In the genomic region with DNA sequence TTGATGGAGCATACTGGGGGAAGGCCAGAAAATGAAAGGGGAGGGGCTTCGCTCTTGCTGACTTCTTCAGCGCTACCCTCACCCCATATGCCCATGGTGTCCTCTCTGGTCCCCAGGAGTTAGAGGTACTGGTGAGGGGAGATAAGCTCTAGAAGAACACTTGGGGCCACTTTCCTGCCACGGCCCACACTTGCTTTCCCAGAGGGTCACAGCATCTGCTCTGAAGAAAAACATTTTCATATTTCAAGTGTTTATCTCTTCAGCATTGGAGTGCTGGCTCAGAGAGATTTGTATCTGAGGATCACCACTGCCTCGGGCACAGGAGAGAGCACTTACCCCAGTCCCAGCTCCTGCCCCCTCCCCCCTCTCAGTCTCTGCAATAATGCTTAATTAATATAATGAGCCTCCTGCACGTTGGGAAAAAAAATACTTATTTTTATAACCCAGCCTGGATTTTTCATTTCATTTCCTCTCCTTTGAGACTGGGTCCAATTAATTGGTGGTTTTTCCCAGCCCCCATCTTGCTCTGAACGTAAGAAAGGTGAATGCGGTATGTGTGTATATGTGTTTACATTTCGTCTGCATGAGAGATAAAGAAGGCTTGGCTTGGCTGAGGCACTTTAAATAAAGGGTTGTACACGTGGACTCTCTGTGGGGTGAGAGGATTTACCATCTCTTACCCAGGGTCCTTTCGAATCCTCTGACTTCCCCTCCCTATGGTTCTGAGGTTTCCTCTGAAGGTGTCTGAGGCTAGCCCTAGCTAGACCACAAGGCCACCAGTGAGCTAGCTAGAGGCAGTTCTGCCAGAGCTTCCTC, we compare ENCODE assay signal across 17 mouse cellular contexts.
DNase-seq lines count a peak whose midpoint lies in the region; ATAC-seq and TF ChIP-seq lines count a peak whose summit lies in the region.
"Had no signal": no experiment of that assay in that cellular context is flagged by ENCODE, and none has a peak within 500 bp of the region (broad histone marks: within the 10 kb centered on the region; RNA-seq: fewer than 3 reads in every experiment).

No protein-coding gene starts in this region.

- H3K27me3 ChIP-seq in liver, embryonic 16.5 days (ENCODE audit: control insufficient read depth, insufficient read depth, low read depth, low read length), result no peaks in the 10 kb centered on the region
- no peaks in the 10 kb centered on the region for H3K27me3 ChIP-seq in stomach, embryonic 15.5 days (replicated peaks)
- H3K27me3 ChIP-seq in forebrain, postnatal 0 days (ENCODE audit: insufficient read depth, low read length), result no peaks in the 10 kb centered on the region
- no peaks in the 10 kb centered on the region for H3K27me3 ChIP-seq in embryonic facial prominence, embryonic 10.5 days (replicated peaks; ENCODE audit: low read depth, poor library complexity, severe bottlenecking)
- H3K27me3 ChIP-seq in hindbrain, postnatal 0 days (ENCODE audit: insufficient read depth, low read length), result no peaks in the 10 kb centered on the region
- H3K27me3 ChIP-seq: midbrain, embryonic 15.5 days; neural tube, embryonic 15.5 days had no signal

- peaks cover 16% of the 10 kb centered on the region for H3K4me1 ChIP-seq in liver, embryonic 16.5 days (ENCODE audit: control insufficient read depth, low read depth, low read length)
- H3K4me1 ChIP-seq in stomach, embryonic 15.5 days, result peaks cover 12% of the 10 kb centered on the region; the same call in 1 of the 2 replicates
- 0 out of 2 replicates have a peak, but pooled peaks cover 5% of the 10 kb centered on the region for H3K4me1 ChIP-seq in forebrain, postnatal 0 days (ENCODE audit: insufficient read depth)
- H3K4me1 ChIP-seq in embryonic facial prominence, embryonic 10.5 days, result peaks cover 58% of the 10 kb centered on the region
- H3K4me1 ChIP-seq in hindbrain, postnatal 0 days (ENCODE audit: insufficient read depth, low read length), result peaks cover 2% of the 10 kb centered on the region; the same call in 1 of the 2 replicates
- H3K4me1 ChIP-seq: midbrain, embryonic 15.5 days had no signal

- no peak for DNase-seq in layer of hippocampus, adult 2 months (ENCODE audit: low spot score in 2 of 2)
- DNase-seq in layer of hippocampus, adult 11-12 months (ENCODE audit: low spot score), result no peak
- no peak for DNase-seq in forebrain, postnatal 0 days
- DNase-seq in embryonic facial prominence, embryonic 10.5 days (ENCODE audit: low spot score), result no peak
- no peak for DNase-seq in hindbrain, postnatal 0 days (ENCODE audit: low spot score)
- DNase-seq: cerebellum, adult 9-10 months; heart, adult 2 months; heart, postnatal 14 days; kidney, postnatal 14 days; lung, postnatal 14 days; right cerebral cortex, adult 18-20 months had no signal

- H3K36me3 ChIP-seq in liver, embryonic 16.5 days (ENCODE audit: control insufficient read depth, insufficient read depth), result no peaks in the 10 kb centered on the region
- peaks cover 7% of the 10 kb centered on the region for H3K36me3 ChIP-seq in stomach, embryonic 15.5 days
- peaks cover 6% of the 10 kb centered on the region; the same call in 1 of the 2 replicates for H3K36me3 ChIP-seq in forebrain, postnatal 0 days (ENCODE audit: insufficient read depth)
- H3K36me3 ChIP-seq in embryonic facial prominence, embryonic 10.5 days (replicated peaks), result peaks cover 56% of the 10 kb centered on the region
- H3K36me3 ChIP-seq in hindbrain, postnatal 0 days (ENCODE audit: insufficient read depth, low read length), result no peaks in the 10 kb centered on the region

- H3K9me3 ChIP-seq in liver, embryonic 16.5 days (replicated peaks; ENCODE audit: control insufficient read depth, low read length), result no peaks in the 10 kb centered on the region
- no peaks in the 10 kb centered on the region for H3K9me3 ChIP-seq in stomach, embryonic 15.5 days
- H3K9me3 ChIP-seq in forebrain, postnatal 0 days (ENCODE audit: low read length), result no peaks in the 10 kb centered on the region
- no peaks in the 10 kb centered on the region for H3K9me3 ChIP-seq in embryonic facial prominence, embryonic 10.5 days
- H3K9me3 ChIP-seq in hindbrain, postnatal 0 days (ENCODE audit: low read length), result no peaks in the 10 kb centered on the region
- H3K9me3 ChIP-seq: midbrain, embryonic 15.5 days; neural tube, embryonic 15.5 days had no signal

- peak; percentile 59 for ATAC-seq in granulocyte monocyte progenitor cell, adult 5-6 weeks (replicated peaks; ENCODE audit: poor library complexity, severe bottlenecking)
- ATAC-seq in liver, embryonic 16.5 days (ENCODE audit: low read depth), result peak; percentile 86
- peak; percentile 53; the same call in 1 of the 2 replicates for ATAC-seq in stomach, embryonic 15.5 days (ENCODE audit: insufficient read depth, low FRiP score, low read depth)
- ATAC-seq in forebrain, postnatal 0 days, result no peak
- ATAC-seq in hindbrain, postnatal 0 days, result no peak
- ATAC-seq: inflammation-experienced regulatory T-cells, adult 6 months; midbrain, embryonic 15.5 days had no signal

- no peak for TF ChIP-seq CTCF in layer of hippocampus, adult 2 months (conservative IDR thresholded peaks at IDR 0.05)
- no peak for TF ChIP-seq CTCF in forebrain, postnatal 0 days (IDR thresholded peaks at IDR 0.05; ENCODE audit: low read depth)
- no peak for TF ChIP-seq CTCF in hindbrain, postnatal 0 days (IDR thresholded peaks at IDR 0.05; ENCODE audit: low read depth)

- WGBS in liver, embryonic 16.5 days (ENCODE audit: insufficient replicate concordance), result 25% methylated on average over 10 of the region's 10 CpGs
- 49% methylated on average over 10 of the region's 10 CpGs for WGBS in stomach, embryonic 15.5 days
- 62% methylated on average over 10 of the region's 10 CpGs for WGBS in forebrain, postnatal 0 days
- 72% methylated on average over 10 of the region's 10 CpGs for WGBS in embryonic facial prominence, embryonic 10.5 days
- 71% methylated on average over 10 of the region's 10 CpGs for WGBS in hindbrain, postnatal 0 days

- no peak overlapping the region for H3K4me3 ChIP-seq in layer of hippocampus, adult 2 months
- H3K4me3 ChIP-seq in liver, embryonic 16.5 days (ENCODE audit: low read depth, low read length), result no peak overlapping the region
- no peak overlapping the region for H3K4me3 ChIP-seq in stomach, embryonic 15.5 days (replicated peaks)
- no peak overlapping the region for H3K4me3 ChIP-seq in forebrain, postnatal 0 days (ENCODE audit: low read depth, low read length)
- no peak overlapping the region for H3K4me3 ChIP-seq in embryonic facial prominence, embryonic 10.5 days
- no peak overlapping the region for H3K4me3 ChIP-seq in hindbrain, postnatal 0 days (ENCODE audit: low read length)
- H3K4me3 ChIP-seq: heart, adult 2 months; midbrain, embryonic 15.5 days; neural tube, embryonic 15.5 days had no signal

- no peak overlapping the region for H3K9ac ChIP-seq in liver, embryonic 16.5 days (ENCODE audit: low read depth, low read length)
- H3K9ac ChIP-seq in stomach, embryonic 15.5 days, result no peak overlapping the region
- H3K9ac ChIP-seq in forebrain, postnatal 0 days, result no peak overlapping the region
- no peak overlapping the region for H3K9ac ChIP-seq in hindbrain, postnatal 0 days (replicated peaks; ENCODE audit: low read length)
- H3K9ac ChIP-seq: midbrain, embryonic 15.5 days; neural tube, embryonic 15.5 days had no signal

- no peak overlapping the region for H3K4me2 ChIP-seq in liver, embryonic 16.5 days (ENCODE audit: low read depth, low read length)
- H3K4me2 ChIP-seq in stomach, embryonic 15.5 days, result no peak overlapping the region
- no peak overlapping the region for H3K4me2 ChIP-seq in forebrain, postnatal 0 days (ENCODE audit: low read depth)
- H3K4me2 ChIP-seq in hindbrain, postnatal 0 days (ENCODE audit: low read depth, low read length), result no peak overlapping the region
- H3K4me2 ChIP-seq: midbrain, embryonic 15.5 days; neural tube, embryonic 15.5 days had no signal

- peak overlapping the region; percentile 56; the same call in 1 of the 2 replicates for H3K27ac ChIP-seq in layer of hippocampus, adult 2 months
- H3K27ac ChIP-seq in liver, embryonic 16.5 days (ENCODE audit: low read length), result peak overlapping the region; percentile 44; the same call in 1 of the 2 replicates
- no peak overlapping the region for H3K27ac ChIP-seq in stomach, embryonic 15.5 days
- H3K27ac ChIP-seq in forebrain, postnatal 0 days (ENCODE audit: low read depth, low read length), result no peak overlapping the region
- no peak overlapping the region for H3K27ac ChIP-seq in embryonic facial prominence, embryonic 10.5 days (replicated peaks)
- H3K27ac ChIP-seq in hindbrain, postnatal 0 days, result no peak overlapping the region
- H3K27ac ChIP-seq: midbrain, embryonic 15.5 days; neural tube, embryonic 15.5 days had no signal

Comparison
In these comparisons a context has a peak if more than half of its experiments do, and no peak if none do; other contexts are left out.
1. H3K27ac ChIP-seq: peak in layer of hippocampus, adult 2 months (single experiment) and liver, embryonic 16.5 days (single experiment); none in stomach, embryonic 15.5 days (single experiment), forebrain, postnatal 0 days (single experiment), embryonic facial prominence, embryonic 10.5 days (single experiment) and hindbrain, postnatal 0 days (single experiment).
2. ATAC-seq: peak in granulocyte monocyte progenitor cell, adult 5-6 weeks (single experiment), liver, embryonic 16.5 days (single experiment) and stomach, embryonic 15.5 days (single experiment); none in forebrain, postnatal 0 days (single experiment) and hindbrain, postnatal 0 days (single experiment).